Mouse (Mus musculus) liver, postnatal 0 days (tissue): ENCODE measurements around the gene Cul5. TPM values are rescaled to one million over a fixed set of nuclear protein-coding genes. Genes with fewer than 3 reads are reported as not detected.

ENCODE experiments used
- ATAC-seq: fragments of 200-750 bp; cut with Nextera tagmentation; 2 replicates; pipeline ENCODE4 v1.8.0; 2017; ENCODE audit warnings: mild to moderate bottlenecking, moderate library complexity
- DNase-seq: peaks from one replicate; pipeline ENCODE4 v3.0.0-alpha.2; 2016
- H3K27ac ChIP-seq: fragments of 300-500 bp; sonication (generic); 2 replicates; pipeline ENCODE4 v1.5.1; 2014; ENCODE audit warnings: antibody characterized with exemption, moderate library complexity, mild to moderate bottlenecking, low read depth
- H3K27me3 ChIP-seq: fragments of 300-500 bp; sonication (generic); 2 replicates; pipeline ENCODE4 v1.6.1; 2014; ENCODE audit warnings: low read length, control low read depth, mixed read lengths; ENCODE audit not compliant: insufficient read depth
- H3K36me3 ChIP-seq: fragments of 300-500 bp; sonication (generic); replicated peaks from 2 replicates; pipeline ENCODE4 v1.6.1; 2014; ENCODE audit warnings: mild to moderate bottlenecking, control low read depth, low read length, moderate library complexity, mixed read lengths; ENCODE audit not compliant: insufficient read depth
- H3K4me1 ChIP-seq: fragments of 300-500 bp; sonication (generic); 2 replicates; pipeline ENCODE4 v1.6.1; 2014; ENCODE audit warnings: antibody characterized with exemption, mild to moderate bottlenecking, control low read depth; ENCODE audit not compliant: insufficient read depth
- H3K4me2 ChIP-seq: fragments of 300-500 bp; sonication (generic); 2 replicates; pipeline ENCODE4 v1.6.1; 2014; ENCODE audit warnings: low read depth, mild to moderate bottlenecking, low read length, moderate library complexity, mixed read lengths
- H3K4me3 ChIP-seq: fragments of 300-500 bp; sonication (generic); 2 replicates; pipeline ENCODE4 v1.5.1; 2014; ENCODE audit warnings: low read depth, low read length
- H3K9ac ChIP-seq: fragments of 300-500 bp; sonication (generic); replicated peaks from 2 replicates; pipeline ENCODE4 v1.6.1; 2014; ENCODE audit warnings: mild to moderate bottlenecking, moderate library complexity
- H3K9me3 ChIP-seq: fragments of 300-500 bp; sonication (generic); 2 replicates; pipeline ENCODE4 v1.6.1; 2016; ENCODE audit warnings: mild to moderate bottlenecking, control low read depth, low read length, mixed read lengths
- CTCF ChIP-seq: sonication (generic); IDR thresholded peaks from 2 replicates; pipeline ENCODE4 v1.5.1; 2016; ENCODE audit warnings: antibody characterized with exemption, low read depth
- EP300 ChIP-seq: IDR thresholded peaks from 2 replicates; pipeline ENCODE4 v1.6.1; 2016; ENCODE audit warnings: antibody characterized with exemption, low read depth, mild to moderate bottlenecking
- WGBS: fragments of 180-500 bp; shearing (Covaris S2); extraction: QIAGEN DNeasy Blood & Tissue Kit; methylation state at CpG from one replicate; pipeline ENCODE4 v1.1.7; 2014; ENCODE audit not compliant: insufficient replicate concordance; 5-methylcytosine and 5-hydroxymethylcytosine counted together
- polyA plus RNA-seq: library from polyadenylated mRNA; unstranded; fragments of >200 nt; fragmentation: Nextera tagmentation; extraction: Ambion mirVana; gene quantifications from 2 replicates; pipeline ENCODE4 v1.2.1, GENCODE M21; 2015

Gene Cul5
- polyA plus RNA-seq, 1 experiment from 2014 or later: 11.8 TPM

- Histone ChIP-seq H3K9ac (peak within 1 kb of the TSS; percentile 83), H3K4me1 (peaks cover 14% of the 10 kb centered on the region), H3K36me3 (no peaks in the 10 kb centered on the region), H3K4me2 (peak within 1 kb of the TSS; percentile 81), H3K4me3 (peak within 1 kb of the TSS; percentile 64), H3K27me3 (no peaks in the 10 kb centered on the region), H3K9me3 (no peaks in the 10 kb centered on the region), H3K27ac (peak within 1 kb of the TSS; percentile 95)
- WGBS: 3% methylated on average over 46 of the region's 52 CpGs
- DNase-seq: peak; percentile 95
- TF ChIP-seq EP300 (peak; percentile 9; the same call in 1 of the 2 replicates), CTCF (no peak)
- ATAC-seq: peak; percentile 94
Observed at GRCm38 (mm10) chr9:53609968-53610781, 59.6 kb downstream of the Cul5 start, which contains the start of gene Acat1. TSS of gene Acat1 (minus strand) at chr9:53610382.

- H3K9ac ChIP-seq: peak overlapping the region; percentile 83
- DNase-seq (no peak), ATAC-seq (no peak)
- WGBS: 49% methylated on average over 12 of the region's 12 CpGs
- H3K27me3 ChIP-seq: no peaks in the 10 kb centered on the region
- H3K36me3 ChIP-seq: no peaks in the 10 kb centered on the region
- H3K9me3 ChIP-seq: no peaks in the 10 kb centered on the region
- peaks cover 22% of the 10 kb centered on the region for H3K4me1 ChIP-seq
- H3K27ac ChIP-seq: peak overlapping the region; percentile 95
- H3K4me2 ChIP-seq: peak overlapping the region; percentile 81
- TF ChIP-seq EP300: no peak
- TF ChIP-seq CTCF: no peak
- peak overlapping the region; percentile 64 for H3K4me3 ChIP-seq
Observed at GRCm38 (mm10) chr9:53609306-53609967, 60.4 kb downstream of the Cul5 start.

- Histone ChIP-seq H3K27ac (peak overlapping the region; percentile 95), H3K4me3 (peak overlapping the region; percentile 64), H3K36me3 (no peaks in the 10 kb centered on the region), H3K4me1 (peaks cover 35% of the 10 kb centered on the region), H3K4me2 (peak overlapping the region; percentile 81), H3K9me3 (no peaks in the 10 kb centered on the region), H3K9ac (peak overlapping the region; percentile 83; the same call in 1 of the 2 replicates), H3K27me3 (no peaks in the 10 kb centered on the region)
- ATAC-seq (no peak), DNase-seq (no peak)
- TF ChIP-seq EP300 (no peak), CTCF (no peak)
- 71% methylated on average over 4 of the region's 4 CpGs for WGBS
Observed at GRCm38 (mm10) chr9:53607816-53608215, 62.0 kb downstream of the Cul5 start.

GRCm38 (mm10) chr9:53607192-53607591, 62.6 kb downstream of the Cul5 start:
- TF ChIP-seq CTCF (no peak), EP300 (peak; percentile 55; the same call in 1 of the 2 replicates)
- DNase-seq (no peak), ATAC-seq (peak; percentile 26)
- Histone ChIP-seq H3K27me3 (no peaks in the 10 kb centered on the region), H3K9me3 (no peaks in the 10 kb centered on the region), H3K4me3 (no peak overlapping the region), H3K9ac (no peak overlapping the region), H3K4me1 (peaks cover 37% of the 10 kb centered on the region), H3K27ac (peak overlapping the region; percentile 95), H3K36me3 (0 out of 2 replicates have a peak, but pooled peaks cover 2% of the 10 kb centered on the region), H3K4me2 (no peak overlapping the region)
- WGBS: 65% methylated on average over 3 of the region's 3 CpGs

- Histone ChIP-seq H3K4me3 (no peak overlapping the region), H3K9ac (no peak overlapping the region), H3K36me3 (0 out of 2 replicates have a peak, but pooled peaks cover 4% of the 10 kb centered on the region), H3K27me3 (no peaks in the 10 kb centered on the region), H3K27ac (peak overlapping the region; percentile 95), H3K4me2 (peak overlapping the region; percentile 13; the same call in 1 of the 2 replicates), H3K9me3 (no peaks in the 10 kb centered on the region), H3K4me1 (peaks cover 38% of the 10 kb centered on the region)
- ATAC-seq: no peak
- TF ChIP-seq EP300 (no peak), CTCF (no peak)
- no peak for DNase-seq
- WGBS: 75% methylated on average over 5 of the region's 5 CpGs
Observed at GRCm38 (mm10) chr9:53604954-53605353, 64.9 kb downstream of the Cul5 start.

- ATAC-seq: peak; percentile 47
- Histone ChIP-seq H3K27me3 (no peaks in the 10 kb centered on the region), H3K27ac (peak overlapping the region; percentile 95), H3K4me3 (no peak overlapping the region), H3K9me3 (no peaks in the 10 kb centered on the region), H3K4me2 (no peak overlapping the region), H3K36me3 (0 out of 2 replicates have a peak, but pooled peaks cover 4% of the 10 kb centered on the region), H3K4me1 (peaks cover 35% of the 10 kb centered on the region), H3K9ac (no peak overlapping the region)
- 67% methylated on average over 3 of the region's 3 CpGs for WGBS
- no peak for DNase-seq
- peak; percentile 37; the same call in 1 of the 2 replicates for TF ChIP-seq EP300
- no peak for TF ChIP-seq CTCF
Observed at GRCm38 (mm10) chr9:53603849-53604248, 66.0 kb downstream of the Cul5 start.
